Mouse (Mus musculus) ES-E14 (cell line): ENCODE results near the gene Catsper2. TPM values are rescaled to one million over a fixed set of nuclear protein-coding genes. Genes with fewer than 3 reads are reported as not detected.

Experiments
- DNase-seq: peaks from one replicate; pipeline ENCODE4 v3.0.0-alpha.2; 2013; ENCODE audit warnings: low read depth, low spot score
- H3K27ac ChIP-seq: 2 replicates; pipeline ENCODE4 v1.5.1; 2012; ENCODE audit warnings: low read depth, mild to moderate bottlenecking, low read length, moderate library complexity, mixed read lengths; ENCODE audit not compliant: poor library complexity, insufficient read depth, severe bottlenecking
- H3K36me3 ChIP-seq: 2 replicates; pipeline ENCODE4 v1.6.1; 2012; ENCODE audit warnings: mild to moderate bottlenecking, low read length, moderate library complexity, mixed read lengths; ENCODE audit not compliant: control insufficient read depth, poor library complexity, insufficient read depth, severe bottlenecking
- H3K4me1 ChIP-seq, 2 experiments: fragments of 150-350 bp in 1 of 2; sonication (generic) in 1 of 2; 2 replicates each; pipeline ENCODE4 v1.6.1; 2012; ENCODE audit warnings: low read length in 2 of 2, mild to moderate bottlenecking in 1 of 2, mixed read lengths in 1 of 2; ENCODE audit not compliant: control insufficient read depth in 2 of 2, insufficient read depth in 2 of 2, poor library complexity in 1 of 2
- H3K4me3 ChIP-seq, 2 experiments: fragments of 150-350 bp in 1 of 2; sonication (generic) in 1 of 2; 2 replicates each; pipeline ENCODE4 v1.5.1; 2012; ENCODE audit warnings: low read length in 2 of 2, low read depth in 1 of 2, mild to moderate bottlenecking in 1 of 2, mixed read lengths in 1 of 2; ENCODE audit not compliant: insufficient read depth in 1 of 2, poor library complexity in 1 of 2, severe bottlenecking in 1 of 2
- H3K9ac ChIP-seq: 2 replicates; pipeline ENCODE4 v1.6.1; 2012; ENCODE audit warnings: low read depth, mild to moderate bottlenecking, low read length, mixed read lengths; ENCODE audit not compliant: poor library complexity, insufficient read depth, severe bottlenecking
- H3K9me3 ChIP-seq: fragments of 150-350 bp; sonication (generic); 2 replicates; pipeline ENCODE4 v1.6.1; 2012; ENCODE audit warnings: low read depth, mild to moderate bottlenecking, low read length; ENCODE audit not compliant: control insufficient read depth, insufficient read depth
- CHD2 ChIP-seq: IDR thresholded peaks from 2 replicates; pipeline ENCODE4 v1.6.1; 2014; ENCODE audit warnings: mild to moderate bottlenecking, low read depth, low read length, inconsistent platforms
- HCFC1 ChIP-seq: IDR thresholded peaks from 2 replicates; pipeline ENCODE4 v1.6.1; 2012; ENCODE audit warnings: low read length, inconsistent platforms, borderline replicate concordance; ENCODE audit not compliant: insufficient read depth
- MAFK ChIP-seq: IDR thresholded peaks from 2 replicates; pipeline ENCODE4 v1.6.1; 2014; ENCODE audit warnings: mild to moderate bottlenecking, low read depth, low read length, inconsistent platforms; ENCODE audit not compliant: insufficient read depth
- ZC3H11A ChIP-seq: IDR thresholded peaks from 2 replicates; pipeline ENCODE4 v1.6.1; 2012; ENCODE audit warnings: low read depth, mild to moderate bottlenecking, inconsistent platforms, low read length, borderline replicate concordance
- ZNF384 ChIP-seq: IDR thresholded peaks from 2 replicates; pipeline ENCODE4 v1.6.1; 2012; ENCODE audit warnings: low read depth, low read length, inconsistent platforms
- in situ Hi-C, 2 experiments: fragments of 600-800 bp; cut with MboI; formaldehyde crosslinking; loops; one replicate each; pipeline ENCODE4 v1.15.1; 2025; ENCODE audit warnings: low sequenced_read_pairs in 2 of 2, inconsistent platforms in 1 of 2; ENCODE audit not compliant: unreplicated experiment in 2 of 2
- total RNA-seq: library from RNA; depleted of rRNA; stranded (reverse); fragments of 300-350 nt; gene quantifications from 2 replicates; pipeline ENCODE4 v1.2.3, GENCODE M21; 2012

Gene Catsper2
- total RNA-seq, 1 experiment: 3.3 TPM

- no peaks in the 10 kb centered on the region for H3K36me3 ChIP-seq
- in situ Hi-C loops: no loop called here
- H3K9me3 ChIP-seq: no peaks in the 10 kb centered on the region
- H3K9ac ChIP-seq: no peak overlapping the region
- no peak overlapping the region for H3K4me3 ChIP-seq
- no peak overlapping the region for H3K27ac ChIP-seq
- no peak for TF ChIP-seq ZNF384
- no peak for TF ChIP-seq HCFC1
- TF ChIP-seq CHD2: no peak
- TF ChIP-seq ZC3H11A: no peak
- TF ChIP-seq MAFK: no peak
- no peak for DNase-seq
- H3K4me1 ChIP-seq: 0 out of 4 replicates have a peak, but pooled peaks cover 0 to 2% of the 10 kb centered on the region in 2 experiments
Observed at GRCm38 (mm10) chr2:121445117-121445516, 31.5 kb upstream of the Catsper2 start.

DNA sequence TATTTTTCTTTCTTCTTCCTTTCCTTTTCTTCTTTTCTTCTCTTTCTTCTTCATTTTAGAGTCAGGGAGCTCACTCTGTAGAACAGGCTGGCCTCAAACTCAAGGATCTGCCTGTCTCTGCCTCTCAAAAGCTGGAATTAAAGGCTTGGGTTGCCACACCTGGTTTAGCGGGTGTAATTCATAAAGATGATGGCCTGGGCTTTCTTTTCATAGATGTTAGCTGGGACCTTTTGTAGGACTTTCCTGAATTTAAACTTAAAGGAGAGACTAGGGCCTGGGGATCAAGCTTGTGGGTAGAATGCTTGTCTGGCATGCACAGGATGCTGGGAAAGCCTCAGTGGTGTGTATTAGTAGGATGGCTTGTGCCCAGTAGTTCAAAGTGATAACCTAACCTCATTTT, 30.6 kb upstream of the Catsper2 start, which contains the start of gene Ell3:
TSS of gene Ell3 (minus strand) at position 101 of the 400 bp plus-strand sequence.
- no peak within 1 kb of the TSS for H3K9ac ChIP-seq
- DNase-seq: no peak
- peak within 1 kb of the TSS in 1 of 2 experiments; percentile 99; a peak in 2 of 4 replicates for H3K4me3 ChIP-seq
- H3K36me3 ChIP-seq: peaks cover 2% of the 10 kb centered on the region; the same call in 1 of the 2 replicates
- H3K9me3 ChIP-seq: no peaks in the 10 kb centered on the region
- no peak for TF ChIP-seq ZC3H11A
- no peak for TF ChIP-seq CHD2
- TF ChIP-seq MAFK: no peak
- no peak for TF ChIP-seq ZNF384
- no peak for TF ChIP-seq HCFC1
- H3K4me1 ChIP-seq: 0 out of 4 replicates have a peak, but pooled peaks cover 0 to 2% of the 10 kb centered on the region in 2 experiments
- H3K27ac ChIP-seq: no peak within 1 kb of the TSS
- in situ Hi-C loops: no loop called here

DNA sequence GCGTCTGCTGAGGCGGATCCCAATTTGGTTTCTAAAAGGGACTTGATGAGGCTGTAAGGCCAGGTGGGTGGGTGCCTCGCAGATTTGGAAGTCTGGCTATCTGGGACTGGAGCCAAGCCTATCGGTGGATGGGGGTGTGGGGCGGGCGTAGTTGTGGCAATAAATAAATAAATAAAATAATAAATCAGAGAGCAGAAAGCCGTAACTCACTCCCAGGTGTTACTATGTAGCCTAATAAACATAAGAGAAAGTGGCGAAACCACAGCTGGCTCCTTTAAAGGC, 29.4 kb upstream of the Catsper2 start:
- Histone ChIP-seq H3K9ac (peak overlapping the region; percentile 52), H3K9me3 (no peaks in the 10 kb centered on the region), H3K27ac (no peak overlapping the region), H3K4me1 (0 out of 4 replicates have a peak, but pooled peaks cover 0 to 2% of the 10 kb centered on the region in 2 experiments), H3K4me3 (peak overlapping the region; percentile 16 to 99; a peak in 3 of 4 replicates), H3K36me3 (peaks cover 7% of the 10 kb centered on the region)
- no peak for DNase-seq
- in situ Hi-C loops: no loop called here
- TF ChIP-seq CHD2: no peak
- no peak for TF ChIP-seq HCFC1
- TF ChIP-seq ZC3H11A: no peak
- no peak for TF ChIP-seq MAFK
- TF ChIP-seq ZNF384: no peak

DNA sequence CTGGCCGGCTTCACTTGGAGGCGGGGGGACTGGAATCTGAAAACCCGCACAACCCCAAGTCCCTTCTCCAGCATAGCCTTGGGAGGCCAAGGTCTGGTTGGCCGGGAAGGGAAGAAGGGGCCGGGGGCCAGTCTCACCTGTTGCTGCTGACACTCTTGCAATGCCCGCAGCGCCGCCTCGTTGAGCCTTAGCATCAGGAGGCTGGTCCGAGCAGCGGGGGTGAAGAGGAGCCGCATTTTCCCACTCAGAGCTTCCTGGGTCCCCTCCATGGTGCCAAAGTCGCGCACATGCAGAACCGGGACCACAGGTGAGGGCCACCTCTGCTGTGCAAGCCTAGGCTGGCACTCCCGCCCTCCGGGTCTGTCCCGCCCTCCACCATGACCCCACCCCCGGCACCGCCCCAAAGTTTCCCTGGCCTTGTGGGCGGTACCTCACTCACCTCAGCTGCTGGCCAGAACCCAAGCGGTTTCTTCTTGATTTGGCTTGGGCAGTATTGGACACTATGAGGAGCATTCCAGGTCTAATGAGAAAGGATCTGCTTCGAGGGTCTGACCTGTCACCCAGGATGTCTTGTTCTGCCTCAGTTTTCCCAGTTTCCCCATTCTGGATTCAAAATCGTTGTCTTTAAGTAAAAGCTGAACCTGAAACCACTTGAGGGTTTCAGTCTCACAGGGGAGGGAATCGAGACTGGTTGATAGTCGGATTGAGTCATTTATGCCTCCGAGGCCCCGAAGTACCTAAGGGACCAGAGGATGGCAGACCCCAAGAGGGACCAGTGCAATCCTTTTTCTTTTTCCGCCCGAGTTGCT, 28.9 kb upstream of the Catsper2 start:
- Histone ChIP-seq H3K4me1 (0 out of 4 replicates have a peak, but pooled peaks cover 0 to 2% of the 10 kb centered on the region in 2 experiments), H3K9me3 (no peaks in the 10 kb centered on the region), H3K4me3 (peak overlapping the region; percentile 63 to 99), H3K27ac (no peak overlapping the region), H3K36me3 (peaks cover 10% of the 10 kb centered on the region), H3K9ac (peak overlapping the region; percentile 52)
- in situ Hi-C loops: no loop called here
- peak; percentile 77 for DNase-seq
- TF ChIP-seq HCFC1 (no peak), CHD2 (no peak), ZNF384 (no peak), ZC3H11A (no peak), MAFK (no peak)
